Mouse (Mus musculus) heart, postnatal 0 days (tissue): ENCODE measurements around the gene Egf. TPM values are rescaled to one million over a fixed set of nuclear protein-coding genes. Genes with fewer than 3 reads are reported as not detected.

Source experiments
- ATAC-seq: fragments of 200-750 bp; cut with Nextera tagmentation; 2 replicates; pipeline ENCODE4 v1.8.0; 2017; ENCODE audit warnings: low read depth, moderate number of reproducible peaks, moderate library complexity; ENCODE audit not compliant: insufficient read depth
- DNase-seq: peaks from one replicate; pipeline ENCODE4 v3.0.0-alpha.2; 2016; ENCODE audit warnings: low spot score
- H3K27ac ChIP-seq: fragments of 300-500 bp; sonication (generic); 2 replicates; pipeline ENCODE4 v1.5.1; 2014; ENCODE audit warnings: low read depth, mild to moderate bottlenecking
- H3K27me3 ChIP-seq: fragments of 300-500 bp; sonication (generic); 2 replicates; pipeline ENCODE4 v1.6.1; 2014; ENCODE audit warnings: low read length, mixed read lengths; ENCODE audit not compliant: control insufficient read depth, insufficient read depth
- H3K36me3 ChIP-seq: fragments of 300-500 bp; sonication (generic); replicated peaks from 2 replicates; pipeline ENCODE4 v1.6.1; 2014; ENCODE audit warnings: low read length, mixed read lengths; ENCODE audit not compliant: control insufficient read depth, insufficient read depth
- H3K4me1 ChIP-seq: fragments of 300-500 bp; sonication (generic); 2 replicates; pipeline ENCODE4 v1.6.1; 2014; ENCODE audit warnings: antibody characterized with exemption; ENCODE audit not compliant: control insufficient read depth, insufficient read depth
- H3K4me2 ChIP-seq: fragments of 300-500 bp; sonication (generic); 2 replicates; pipeline ENCODE4 v1.6.1; 2014; ENCODE audit warnings: low read depth, mild to moderate bottlenecking, low read length, moderate library complexity
- H3K4me3 ChIP-seq: fragments of 300-500 bp; sonication (generic); 2 replicates; pipeline ENCODE4 v1.5.1; 2014; ENCODE audit warnings: low read depth, low read length
- H3K9ac ChIP-seq: fragments of 300-500 bp; sonication (generic); replicated peaks from 2 replicates; pipeline ENCODE4 v1.6.1; 2014; ENCODE audit warnings: low read depth, low read length, mixed read lengths
- H3K9me3 ChIP-seq: fragments of 300-500 bp; sonication (generic); replicated peaks from 2 replicates; pipeline ENCODE4 v1.6.1; 2016; ENCODE audit warnings: low read length; ENCODE audit not compliant: control insufficient read depth
- CTCF ChIP-seq: IDR thresholded peaks from 2 replicates; pipeline ENCODE4 v1.5.1; 2016; ENCODE audit warnings: antibody characterized with exemption, control low read depth, low read depth
- EP300 ChIP-seq: IDR thresholded peaks from 2 replicates; pipeline ENCODE4 v1.6.1; 2016; ENCODE audit warnings: antibody characterized with exemption, low read depth
- WGBS: fragments of 180-500 bp; shearing (Covaris S2); extraction: QIAGEN DNeasy Blood & Tissue Kit; methylation state at CpG from one replicate; pipeline ENCODE4 v1.1.7; 2014; 5-methylcytosine and 5-hydroxymethylcytosine counted together
- polyA plus RNA-seq: library from polyadenylated mRNA; unstranded; fragments of >200 nt; fragmentation: Nextera tagmentation; extraction: Ambion mirVana; gene quantifications from 2 replicates; pipeline ENCODE4 v1.2.1, GENCODE M21; 2015
- total RNA-seq: library from RNA; depleted of rRNA; stranded (reverse); fragments of >200 nt; gene quantifications from 2 replicates; pipeline ENCODE4 v1.2.3, GENCODE M21; 2014; ENCODE audit warnings: low replicate concordance

The Egf gene
- total and polyA plus RNA-seq, 2 experiments from 2014 or later: 1.9 to 12.4 TPM

DNA sequence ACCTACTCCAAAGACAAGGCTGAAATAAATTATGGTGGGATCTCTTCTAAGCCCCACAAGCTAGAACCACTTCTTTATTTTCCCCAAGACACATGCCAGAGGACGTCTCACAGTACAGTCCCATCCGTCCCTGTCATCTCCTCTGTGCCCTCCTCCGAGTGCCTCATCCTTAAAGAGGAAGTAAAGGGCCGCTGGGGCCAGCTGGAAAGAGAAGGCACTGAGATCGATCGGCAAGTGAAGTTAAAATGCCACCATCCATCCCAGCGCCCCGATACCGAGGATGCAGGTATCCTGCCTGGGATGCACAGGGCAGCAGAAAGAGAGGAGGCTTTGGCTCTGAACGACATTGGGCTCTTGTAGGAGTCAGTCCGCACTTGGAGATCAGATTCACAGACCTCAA lies 97.3 kb downstream of the Egf start:
- no peaks in the 10 kb centered on the region for H3K36me3 ChIP-seq
- ATAC-seq (no peak), DNase-seq (no peak)
- H3K4me2 ChIP-seq: no peak overlapping the region
- no peak overlapping the region for H3K4me3 ChIP-seq
- no peaks in the 10 kb centered on the region for H3K9me3 ChIP-seq
- H3K9ac ChIP-seq: no peak overlapping the region
- H3K27ac ChIP-seq: no peak overlapping the region
- no peaks in the 10 kb centered on the region for H3K27me3 ChIP-seq
- H3K4me1 ChIP-seq: no peaks in the 10 kb centered on the region
- TF ChIP-seq CTCF (no peak), EP300 (no peak)
- WGBS: 81% methylated on average over 11 of the region's 11 CpGs

GRCm38 (mm10) chr3:129657222-129657621 lies 97.9 kb downstream of the Egf start:
- DNase-seq (no peak), ATAC-seq (no peak)
- WGBS: 85% methylated on average over 9 of the region's 9 CpGs
- no peak overlapping the region for H3K27ac ChIP-seq
- TF ChIP-seq EP300: no peak
- TF ChIP-seq CTCF: no peak
- no peak overlapping the region for H3K4me3 ChIP-seq
- H3K4me2 ChIP-seq: no peak overlapping the region
- no peaks in the 10 kb centered on the region for H3K27me3 ChIP-seq
- H3K9ac ChIP-seq: no peak overlapping the region
- no peaks in the 10 kb centered on the region for H3K4me1 ChIP-seq
- no peaks in the 10 kb centered on the region for H3K36me3 ChIP-seq
- no peaks in the 10 kb centered on the region for H3K9me3 ChIP-seq

DNA sequence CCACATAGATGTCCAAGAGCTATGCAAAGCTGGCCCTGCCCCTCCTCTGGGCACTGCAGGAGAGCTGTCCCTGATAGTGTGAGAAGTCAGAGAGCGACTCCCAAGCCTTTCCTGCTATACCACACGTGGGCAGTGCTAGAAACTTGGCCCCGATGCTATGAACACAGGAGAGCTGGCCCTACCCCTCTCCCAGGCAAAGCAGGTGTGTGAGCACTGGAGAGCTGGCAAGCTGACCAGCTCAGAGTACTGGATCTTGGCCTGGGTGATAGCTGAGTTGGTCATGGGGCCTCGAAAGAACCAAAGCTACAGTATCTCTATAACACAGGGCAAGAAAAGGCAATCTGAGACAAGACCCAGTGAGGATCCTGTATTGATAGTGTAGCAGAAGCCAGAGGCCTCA lies 98.6 kb downstream of the Egf start:
- no peak overlapping the region for H3K9ac ChIP-seq
- no peaks in the 10 kb centered on the region for H3K9me3 ChIP-seq
- no peaks in the 10 kb centered on the region for H3K27me3 ChIP-seq
- H3K27ac ChIP-seq: no peak overlapping the region
- H3K4me2 ChIP-seq: no peak overlapping the region
- whole genome bisulfite sequencing: 53% methylated on average over 4 of the region's 4 CpGs
- DNase-seq: no peak
- no peak for TF ChIP-seq CTCF
- TF ChIP-seq EP300: no peak
- H3K36me3 ChIP-seq: no peaks in the 10 kb centered on the region
- no peaks in the 10 kb centered on the region for H3K4me1 ChIP-seq
- no peak for ATAC-seq
- H3K4me3 ChIP-seq: no peak overlapping the region

DNA sequence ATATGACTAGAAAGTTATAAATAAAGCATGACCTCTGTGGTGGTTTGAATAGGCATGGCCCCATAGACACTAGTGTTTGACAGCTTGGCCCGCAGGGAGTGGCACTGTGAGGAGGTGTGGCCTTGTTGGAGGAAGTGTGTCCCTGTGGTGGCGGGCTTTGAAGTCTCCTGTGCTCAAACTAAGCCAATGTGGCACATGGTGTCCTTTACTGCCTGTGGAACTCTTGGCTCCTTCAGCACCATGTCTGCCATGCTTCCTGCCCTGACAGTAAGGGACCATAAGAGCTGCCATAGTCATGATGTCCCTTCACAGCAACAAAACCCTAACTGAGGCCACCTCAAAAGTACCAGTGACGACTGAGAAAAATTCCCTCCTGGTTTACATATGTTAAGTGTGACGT lies 102.6 kb downstream of the Egf start:
- ATAC-seq (no peak), DNase-seq (no peak)
- Histone ChIP-seq H3K4me1 (peaks cover 9% of the 10 kb centered on the region; the same call in 1 of the 2 replicates), H3K4me2 (no peak overlapping the region), H3K36me3 (no peaks in the 10 kb centered on the region), H3K27ac (no peak overlapping the region), H3K4me3 (no peak overlapping the region), H3K27me3 (no peaks in the 10 kb centered on the region), H3K9me3 (no peaks in the 10 kb centered on the region), H3K9ac (no peak overlapping the region)
- no peak for TF ChIP-seq EP300
- TF ChIP-seq CTCF: no peak
- whole genome bisulfite sequencing: 77% methylated on average over 4 of the region's 4 CpGs

- 87% methylated on average over 8 of the region's 8 CpGs for WGBS
- no peaks in the 10 kb centered on the region for H3K36me3 ChIP-seq
- no peak overlapping the region for H3K4me2 ChIP-seq
- TF ChIP-seq CTCF (no peak), EP300 (no peak)
- no peak overlapping the region for H3K4me3 ChIP-seq
- DNase-seq (no peak), ATAC-seq (no peak)
- H3K27me3 ChIP-seq: no peaks in the 10 kb centered on the region
- H3K4me1 ChIP-seq: peaks cover 9% of the 10 kb centered on the region; the same call in 1 of the 2 replicates
- no peaks in the 10 kb centered on the region for H3K9me3 ChIP-seq
- H3K9ac ChIP-seq: no peak overlapping the region
- no peak overlapping the region for H3K27ac ChIP-seq
These were observed 103.4 kb downstream of the Egf start for GRCm38 (mm10) chr3:129651765-129652164.

DNA sequence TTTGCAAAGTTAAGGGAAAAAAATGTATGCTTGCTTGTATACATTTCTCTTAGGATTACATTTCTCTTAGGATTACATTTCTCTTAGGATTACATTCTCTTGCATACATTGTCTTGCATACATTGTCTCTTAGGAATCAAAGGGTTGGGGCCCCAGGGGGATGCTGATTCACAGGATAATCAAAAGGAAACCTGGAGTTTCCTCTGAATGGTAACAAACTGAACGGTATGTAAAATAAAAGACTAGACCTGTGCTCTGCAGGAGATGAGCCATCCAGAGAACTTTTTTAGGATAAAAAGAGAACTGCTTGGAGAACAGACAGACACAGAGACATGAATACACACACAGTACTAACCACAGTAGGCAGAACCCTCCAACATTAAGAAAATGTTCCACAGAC lies 104.2 kb downstream of the Egf start:
- Histone ChIP-seq H3K4me1 (peaks cover 9% of the 10 kb centered on the region; the same call in 1 of the 2 replicates), H3K4me2 (no peak overlapping the region), H3K9ac (no peak overlapping the region), H3K4me3 (no peak overlapping the region), H3K27me3 (no peaks in the 10 kb centered on the region), H3K9me3 (no peaks in the 10 kb centered on the region), H3K27ac (no peak overlapping the region), H3K36me3 (no peaks in the 10 kb centered on the region)
- TF ChIP-seq EP300 (no peak), CTCF (no peak)
- WGBS: 59% methylated on average over 1 of the region's 1 CpGs
- ATAC-seq (no peak), DNase-seq (no peak)
